Mouse (Mus musculus) spleen, adult 2 months (tissue): ENCODE data around the gene Atg7. TPM values are rescaled to one million over a fixed set of nuclear protein-coding genes. Genes with fewer than 3 reads are reported as not detected.

ENCODE experiments used
- DNase-seq, 2 experiments: peaks; one replicate each; pipeline versions ENCODE4 v3.0.0 to v3.0.0-alpha.2; 2012 to 2021; ENCODE audit warnings: low spot score in 2 of 2, low read depth in 1 of 2
- H3K27ac ChIP-seq: fragments of 200-500 bp; 2 replicates; pipeline ENCODE4 v1.5.1; 2012; ENCODE audit warnings: low read length, inconsistent platforms; ENCODE audit not compliant: insufficient read depth
- H3K27me3 ChIP-seq: fragments of 200-500 bp; 2 replicates; pipeline ENCODE4 v1.6.1; 2012; ENCODE audit warnings: mild to moderate bottlenecking, moderate library complexity, low read length, inconsistent platforms; ENCODE audit not compliant: control insufficient read depth, insufficient read depth
- H3K36me3 ChIP-seq: fragments of 200-500 bp; 2 replicates; pipeline ENCODE4 v1.6.1; 2012; ENCODE audit warnings: mild to moderate bottlenecking, low read length, inconsistent platforms; ENCODE audit not compliant: control insufficient read depth, insufficient read depth
- H3K4me1 ChIP-seq: fragments of 200-500 bp; 2 replicates; pipeline ENCODE4 v1.6.1; 2011; ENCODE audit warnings: inconsistent platforms; ENCODE audit not compliant: control insufficient read depth, insufficient read depth, insufficient read length
- H3K4me3 ChIP-seq: fragments of 200-500 bp; 2 replicates; pipeline ENCODE4 v1.5.1; 2011; ENCODE audit warnings: mild to moderate bottlenecking, inconsistent platforms; ENCODE audit not compliant: insufficient read depth, insufficient read length; ENCODE audit errors: extremely low read depth
- CTCF ChIP-seq: fragments of 200-500 bp; IDR thresholded peaks from 2 replicates; pipeline ENCODE4 v1.5.1; 2011; ENCODE audit warnings: mild to moderate bottlenecking, inconsistent platforms; ENCODE audit not compliant: insufficient read depth, insufficient read length, insufficient replicate concordance; ENCODE audit errors: extremely low read depth
- POLR2A ChIP-seq: fragments of 200-500 bp; IDR thresholded peaks from 2 replicates; pipeline ENCODE4 v1.6.1; 2011; ENCODE audit warnings: low read depth, low read length, inconsistent platforms
- whole genome bisulfite sequencing: fragments of 180-500 bp; shearing (Covaris S2); methylation state at CpG from one replicate; pipeline ENCODE4 v1.1.7; 2018; 5-methylcytosine and 5-hydroxymethylcytosine counted together
- polyA plus RNA-seq: library from polyadenylated mRNA; depleted of rRNA; stranded (reverse); fragments of >200 nt; gene quantifications from 2 replicates; pipeline ENCODE4 v1.2.3, GENCODE M21; 2012

Atg7 gene
- polyA plus RNA-seq, 1 experiment: 11.7 TPM

- no peak for DNase-seq
- Histone ChIP-seq H3K4me3 (no peak overlapping the region), H3K27ac (no peak overlapping the region), H3K4me1 (no peaks in the 10 kb centered on the region), H3K36me3 (no peaks in the 10 kb centered on the region), H3K27me3 (no peaks in the 10 kb centered on the region)
- 83% methylated on average over 5 of the region's 5 CpGs for WGBS
- TF ChIP-seq CTCF (no peak), POLR2A (no peak)
Observed at GRCm38 (mm10) chr6:114719100-114719499, 76.2 kb downstream of the Atg7 start.

- no peaks in the 10 kb centered on the region for H3K36me3 ChIP-seq
- TF ChIP-seq POLR2A: no peak
- TF ChIP-seq CTCF: no peak
- no peak for DNase-seq
- H3K27ac ChIP-seq: no peak overlapping the region
- no peak overlapping the region for H3K4me3 ChIP-seq
- no peaks in the 10 kb centered on the region for H3K4me1 ChIP-seq
- 91% methylated on average over 8 of the region's 8 CpGs for WGBS
- H3K27me3 ChIP-seq: no peaks in the 10 kb centered on the region
Observed at GRCm38 (mm10) chr6:114719665-114720064, 76.8 kb downstream of the Atg7 start.

- no peak for TF ChIP-seq CTCF
- no peak for TF ChIP-seq POLR2A
- H3K27ac ChIP-seq: no peak overlapping the region
- H3K4me1 ChIP-seq: no peaks in the 10 kb centered on the region
- H3K36me3 ChIP-seq: no peaks in the 10 kb centered on the region
- WGBS: 90% methylated on average over 5 of the region's 5 CpGs
- DNase-seq: no peak
- no peak overlapping the region for H3K4me3 ChIP-seq
- no peaks in the 10 kb centered on the region for H3K27me3 ChIP-seq
Observed at GRCm38 (mm10) chr6:114722046-114722445, 79.1 kb downstream of the Atg7 start.

- Histone ChIP-seq H3K27me3 (no peaks in the 10 kb centered on the region), H3K27ac (no peak overlapping the region), H3K4me1 (no peaks in the 10 kb centered on the region), H3K4me3 (no peak overlapping the region), H3K36me3 (peaks cover 2% of the 10 kb centered on the region; the same call in 1 of the 2 replicates)
- TF ChIP-seq CTCF (peak; percentile 59; the same call in 1 of the 2 replicates), POLR2A (no peak)
- 35% methylated on average over 9 of the region's 9 CpGs for WGBS
- DNase-seq: peak in 1 of 2 experiments; percentile 9
Observed at GRCm38 (mm10) chr6:114723925-114724324, 81.0 kb downstream of the Atg7 start.

GRCm38 (mm10) chr6:114724351-114724750, 81.5 kb downstream of the Atg7 start:
- no peaks in the 10 kb centered on the region for H3K27me3 ChIP-seq
- H3K4me1 ChIP-seq: no peaks in the 10 kb centered on the region
- 89% methylated on average over 7 of the region's 7 CpGs for WGBS
- peaks cover 2% of the 10 kb centered on the region; the same call in 1 of the 2 replicates for H3K36me3 ChIP-seq
- no peak for DNase-seq
- H3K27ac ChIP-seq: no peak overlapping the region
- no peak overlapping the region for H3K4me3 ChIP-seq
- TF ChIP-seq POLR2A (no peak), CTCF (no peak)

- H3K27ac ChIP-seq: no peak overlapping the region
- H3K4me1 ChIP-seq: no peaks in the 10 kb centered on the region
- 86% methylated on average over 8 of the region's 8 CpGs for WGBS
- no peak overlapping the region for H3K4me3 ChIP-seq
- no peaks in the 10 kb centered on the region for H3K27me3 ChIP-seq
- no peak for TF ChIP-seq CTCF
- TF ChIP-seq POLR2A: no peak
- H3K36me3 ChIP-seq: peaks cover 2% of the 10 kb centered on the region; the same call in 1 of the 2 replicates
- no peak for DNase-seq
Observed at GRCm38 (mm10) chr6:114725147-114725575, 82.3 kb downstream of the Atg7 start.

GRCm38 (mm10) chr6:114726681-114727080, 83.8 kb downstream of the Atg7 start:
- Histone ChIP-seq H3K27me3 (no peaks in the 10 kb centered on the region), H3K27ac (no peak overlapping the region), H3K4me1 (no peaks in the 10 kb centered on the region), H3K36me3 (peaks cover 2% of the 10 kb centered on the region; the same call in 1 of the 2 replicates), H3K4me3 (no peak overlapping the region)
- DNase-seq: no peak
- whole genome bisulfite sequencing: 80% methylated on average over 11 of the region's 11 CpGs
- TF ChIP-seq POLR2A: no peak
